Mouse (Mus musculus): ENCODE measurements around the gene Grem1.

The Grem1 gene

GRCm38 (mm10) chr2:113757525-113758310, 728 bp downstream of the Grem1 start:
- no peak for DNase-seq (ENCODE audit: low read depth, low spot score)

GRCm38 (mm10) chr2:113756924-113757524, 1.4 kb downstream of the Grem1 start:
- DNase-seq (ENCODE audit: low read depth, low spot score) = no peak

- DNase-seq (ENCODE audit: low read depth, low spot score) = no peak
These were observed 8.7 kb downstream of the Grem1 start for GRCm38 (mm10) chr2:113749721-113750120.

- DNase-seq (ENCODE audit: low read depth, low spot score) = no peak
These were observed 9.1 kb downstream of the Grem1 start for GRCm38 (mm10) chr2:113749309-113749708.

GRCm38 (mm10) chr2:113728581-113728980, 29.9 kb downstream of the Grem1 start:
- DNase-seq (ENCODE audit: low read depth, low spot score) = no peak

GRCm38 (mm10) chr2:113714801-113715200, 43.6 kb downstream of the Grem1 start:
- no peak for DNase-seq (ENCODE audit: low read depth, low spot score)

GRCm38 (mm10) chr2:113713406-113713805, 45.0 kb downstream of the Grem1 start:
- no peak for DNase-seq (ENCODE audit: low read depth, low spot score)

GRCm38 (mm10) chr2:113707507-113707906, 50.9 kb downstream of the Grem1 start:
- DNase-seq (ENCODE audit: low read depth, low spot score) = no peak

- no peak for DNase-seq (ENCODE audit: low read depth, low spot score)
These were observed 56.9 kb downstream of the Grem1 start for GRCm38 (mm10) chr2:113701507-113701906.

- no peak for DNase-seq (ENCODE audit: low read depth, low spot score)
These were observed 61.8 kb downstream of the Grem1 start for GRCm38 (mm10) chr2:113696647-113697046.

- no peak for DNase-seq (ENCODE audit: low read depth, low spot score)
These were observed 62.2 kb downstream of the Grem1 start for GRCm38 (mm10) chr2:113696222-113696621.
